Mouse (Mus musculus) heart, adult 2 months (tissue): Measurements from ENCODE around the gene Lrrc63.

Source experiments
- CTCF ChIP-seq: fragments of 200-600 bp; IDR thresholded peaks from 2 replicates; pipeline ENCODE4 v1.8.1; 2022; ENCODE audit warnings: antibody characterized with exemption, mild to moderate bottlenecking, moderate library complexity
- EP300 ChIP-seq: fragments of 200-500 bp; IDR thresholded peaks from 2 replicates; pipeline ENCODE4 v1.6.1; 2011; ENCODE audit warnings: low read depth, low read length, control low read depth; ENCODE audit not compliant: insufficient read depth
- POLR2A ChIP-seq: fragments of 200-500 bp; IDR thresholded peaks from 2 replicates; pipeline ENCODE4 v1.6.1; 2011; ENCODE audit warnings: mild to moderate bottlenecking, low read depth, low read length, control low read depth; ENCODE audit not compliant: insufficient read depth

DNA sequence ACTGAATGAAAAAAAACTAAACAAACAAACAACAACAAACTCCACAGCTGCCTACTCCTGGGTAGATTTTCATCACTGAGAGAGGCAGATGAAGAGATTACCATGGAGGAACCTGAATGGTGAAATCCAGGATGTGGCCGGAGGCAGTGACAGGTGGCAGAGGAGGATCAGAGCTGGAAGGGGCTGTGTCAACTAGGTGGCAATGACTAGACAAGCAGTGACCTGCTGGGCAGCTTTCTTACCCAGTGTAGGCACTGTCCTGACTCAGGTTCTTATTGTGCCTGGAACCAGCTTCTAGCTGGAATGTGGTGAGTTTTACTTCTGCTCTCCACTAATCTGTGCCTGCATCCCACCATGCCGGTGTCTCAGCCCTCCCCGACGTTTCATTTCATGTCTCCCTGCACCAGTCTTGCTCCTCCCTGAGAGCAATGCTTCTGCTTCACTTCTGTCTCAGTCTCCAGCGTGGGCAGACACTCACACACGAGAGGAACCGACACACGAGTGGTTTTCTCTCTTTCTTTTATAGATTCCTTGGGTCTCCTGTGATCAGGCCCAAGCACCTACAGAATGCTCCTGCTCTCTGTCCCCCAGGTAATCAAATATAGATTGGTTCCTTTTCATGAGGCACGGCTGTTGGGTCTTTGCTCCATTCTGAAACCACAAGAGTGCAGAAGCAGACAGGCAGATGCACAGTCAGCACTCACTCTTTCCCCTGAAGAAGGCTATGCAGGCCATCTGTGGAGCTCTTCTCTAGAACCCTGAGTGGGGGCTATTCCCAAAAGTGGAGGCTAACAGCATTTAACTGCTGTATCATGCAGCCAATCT lies 44.3 kb upstream of the Lrrc63 start:
- TF ChIP-seq POLR2A (no peak), CTCF (no peak), EP300 (no peak)
